Mouse (Mus musculus) embryonic facial prominence, embryonic 11.5 days (tissue): Measurements from ENCODE around the gene Ppil3. TPM values are rescaled to one million over a fixed set of nuclear protein-coding genes. Genes with fewer than 3 reads are reported as not detected.

Source experiments
- ATAC-seq: fragments of 200-750 bp; cut with Nextera tagmentation; replicated peaks from 2 replicates; pipeline ENCODE4 v1.8.0; 2017; ENCODE audit warnings: low read depth; ENCODE audit not compliant: insufficient number of reproducible peaks, low FRiP score, low TSS enrichment
- DNase-seq: peaks from one replicate; pipeline ENCODE4 v3.0.0-alpha.2; 2015; ENCODE audit warnings: low spot score
- H3K27ac ChIP-seq: fragments of 300-500 bp; sonication (generic); replicated peaks from 2 replicates; pipeline ENCODE4 v1.5.1; 2014; ENCODE audit warnings: mild to moderate bottlenecking, low read depth, low read length, control low read depth
- H3K27me3 ChIP-seq: fragments of 300-500 bp; sonication (generic); 2 replicates; pipeline ENCODE4 v1.6.1; 2014; ENCODE audit warnings: mild to moderate bottlenecking, low read length, moderate library complexity, mixed read lengths; ENCODE audit not compliant: control insufficient read depth, insufficient read depth
- H3K36me3 ChIP-seq: fragments of 300-500 bp; sonication (generic); replicated peaks from 2 replicates; pipeline ENCODE4 v1.6.1; 2014; ENCODE audit warnings: low read depth, mild to moderate bottlenecking, low read length, moderate library complexity, mixed read lengths; ENCODE audit not compliant: control insufficient read depth, insufficient read depth
- H3K4me1 ChIP-seq: fragments of 300-500 bp; sonication (generic); 2 replicates; pipeline ENCODE4 v1.6.1; 2014; ENCODE audit warnings: low read length, mixed read lengths; ENCODE audit not compliant: control insufficient read depth, insufficient read depth
- H3K4me2 ChIP-seq: fragments of 300-500 bp; sonication (generic); 2 replicates; pipeline ENCODE4 v1.6.1; 2014; ENCODE audit warnings: low read depth, mild to moderate bottlenecking, control low read depth, low read length, moderate library complexity
- H3K4me3 ChIP-seq: fragments of 300-500 bp; sonication (generic); 2 replicates; pipeline ENCODE4 v1.5.1; 2014; ENCODE audit warnings: low read depth, low read length, control low read depth
- H3K9ac ChIP-seq: fragments of 300-500 bp; sonication (generic); replicated peaks from 2 replicates; pipeline ENCODE4 v1.6.1; 2014; ENCODE audit warnings: mild to moderate bottlenecking, control low read depth, low read length
- H3K9me3 ChIP-seq: fragments of 300-500 bp; sonication (generic); replicated peaks from 2 replicates; pipeline ENCODE4 v1.6.1; 2016; ENCODE audit warnings: mild to moderate bottlenecking, low read length, inconsistent platforms, mixed read lengths; ENCODE audit not compliant: control insufficient read depth
- WGBS: fragments of 180-500 bp; shearing (Covaris S2); extraction: QIAGEN DNeasy Blood & Tissue Kit; methylation state at CpG from one replicate; pipeline ENCODE4 v1.1.7; 2014; 5-methylcytosine and 5-hydroxymethylcytosine counted together
- polyA plus RNA-seq: library from polyadenylated mRNA; unstranded; fragments of >200 nt; fragmentation: Nextera tagmentation; extraction: Ambion mirVana; gene quantifications from 2 replicates; pipeline ENCODE4 v1.2.1, GENCODE M21; 2014

Ppil3 gene
- 60.8 and 66.6 TPM in 2 replicates for polyA plus RNA-seq

DNA sequence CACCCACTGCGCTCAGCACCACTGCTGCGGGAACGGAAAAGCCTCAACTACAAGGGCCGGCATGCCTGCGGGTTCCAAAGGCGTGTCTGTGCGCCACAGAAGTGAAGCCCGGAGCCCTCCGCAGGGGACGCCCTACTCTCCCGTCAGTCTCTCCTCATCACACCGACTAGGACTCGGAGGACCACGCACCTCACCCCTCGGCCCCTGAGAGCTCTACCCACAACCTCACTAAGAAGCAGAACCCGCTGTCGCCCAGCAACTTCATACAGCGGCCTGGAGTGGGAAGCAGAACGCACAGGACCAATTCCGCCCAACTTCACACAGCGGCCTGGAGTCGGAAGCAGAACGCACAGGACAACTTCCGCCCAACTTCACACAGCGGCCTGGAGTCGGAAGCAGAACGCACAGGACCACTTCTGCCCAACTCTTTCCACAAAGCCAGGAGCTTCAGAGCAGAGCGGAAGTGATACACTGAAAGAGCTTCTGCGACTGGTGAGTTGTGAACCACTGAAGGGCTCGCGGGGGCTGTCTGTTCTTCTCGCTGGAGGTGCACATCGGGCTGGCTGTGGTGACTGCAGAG is at the start of gene Ppil3, which contains the start of gene Nif3l1:
TSS of gene Ppil3 (minus strand) at position 344 of the 580 bp plus-strand sequence.
TSS of gene Nif3l1 (plus strand) at position 9 of the 580 bp plus-strand sequence.
- Histone ChIP-seq H3K36me3 (no peaks in the 10 kb centered on the region; the same call in none of the 2 replicates), H3K4me1 (no peaks in the 10 kb centered on the region), H3K9ac (peak within 1 kb of the TSS; percentile 87), H3K27me3 (no peaks in the 10 kb centered on the region), H3K4me2 (peak within 1 kb of the TSS; percentile 66), H3K9me3 (no peaks in the 10 kb centered on the region), H3K4me3 (peak within 1 kb of the TSS; percentile 62), H3K27ac (peak within 1 kb of the TSS; percentile 84)
- peak; percentile 91 for DNase-seq
- WGBS: under 1% methylated on average over 33 of the region's 33 CpGs
- ATAC-seq: peak; percentile 92

DNA sequence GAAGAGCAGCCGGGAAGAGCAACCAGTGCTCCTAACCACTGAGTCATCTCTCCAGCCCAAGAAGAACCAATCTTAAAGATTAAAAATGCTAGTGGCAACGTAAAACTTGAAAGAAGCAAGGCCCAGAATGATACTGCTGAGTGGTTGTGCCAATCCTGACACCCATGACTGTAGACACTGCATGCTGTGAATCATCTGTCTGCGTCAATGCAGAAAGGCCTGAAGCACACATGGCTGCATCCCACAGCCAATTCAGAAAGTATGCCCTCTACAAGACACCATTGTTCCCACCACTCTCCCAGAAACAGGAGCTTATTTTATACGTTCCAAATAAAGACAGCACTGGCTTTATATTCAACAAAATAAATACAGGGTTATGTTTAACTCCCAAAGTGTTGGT is 37.4 kb upstream of the Ppil3 start:
- Histone ChIP-seq H3K27me3 (no peaks in the 10 kb centered on the region), H3K9me3 (no peaks in the 10 kb centered on the region), H3K4me3 (no peak overlapping the region), H3K4me1 (no peaks in the 10 kb centered on the region), H3K4me2 (no peak overlapping the region), H3K9ac (no peak overlapping the region), H3K27ac (no peak overlapping the region), H3K36me3 (peaks cover 4% of the 10 kb centered on the region)
- ATAC-seq: no peak
- 83% methylated on average over 4 of the region's 4 CpGs for WGBS
- DNase-seq: no peak

DNA sequence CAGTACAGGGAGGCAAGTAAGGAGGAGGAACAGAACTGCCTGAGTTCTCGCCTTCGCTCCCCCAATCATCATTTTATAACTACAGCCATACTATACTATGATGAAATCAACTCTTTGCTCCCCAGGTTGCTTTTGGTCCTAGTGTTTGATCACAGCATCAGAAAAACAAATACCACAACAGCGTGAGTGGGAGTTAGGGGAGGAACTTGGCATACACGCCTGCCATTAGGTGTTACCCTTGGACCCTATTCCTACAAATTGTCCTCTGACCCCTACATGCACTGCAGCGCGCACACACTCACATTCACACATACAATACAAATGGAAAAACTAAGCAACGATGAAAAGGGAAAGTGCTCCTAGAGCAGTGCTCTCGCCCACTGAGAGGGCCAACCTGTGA is 30.4 kb upstream of the Ppil3 start:
- Histone ChIP-seq H3K4me2 (no peak overlapping the region), H3K9me3 (no peaks in the 10 kb centered on the region), H3K4me3 (no peak overlapping the region), H3K27ac (no peak overlapping the region), H3K9ac (no peak overlapping the region), H3K4me1 (no peaks in the 10 kb centered on the region), H3K27me3 (no peaks in the 10 kb centered on the region), H3K36me3 (peaks cover 7% of the 10 kb centered on the region)
- 95% methylated on average over 8 of the region's 8 CpGs for WGBS
- ATAC-seq (no peak), DNase-seq (no peak)

DNA sequence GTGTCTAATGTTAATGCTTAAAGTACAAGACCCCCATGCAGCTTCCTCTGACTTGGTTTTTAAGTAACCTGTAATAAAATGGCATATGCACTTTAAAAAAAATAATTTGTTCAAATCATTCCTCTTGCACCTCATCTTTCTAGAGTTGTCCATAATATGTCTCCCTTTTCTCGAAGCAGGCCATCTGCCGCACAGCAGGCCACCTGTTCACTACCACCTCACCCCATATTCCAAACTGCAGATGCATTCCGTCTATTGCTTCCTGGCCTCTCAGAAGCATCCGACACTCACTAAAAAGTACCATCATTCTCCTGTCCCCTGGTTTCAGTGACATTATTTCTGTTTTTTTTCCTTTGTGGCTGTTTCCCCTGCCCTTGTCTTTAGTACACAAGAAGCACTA is 20.3 kb upstream of the Ppil3 start:
- no peaks in the 10 kb centered on the region for H3K9me3 ChIP-seq
- no peak overlapping the region for H3K27ac ChIP-seq
- no peak for DNase-seq
- no peak overlapping the region for H3K4me3 ChIP-seq
- no peaks in the 10 kb centered on the region for H3K4me1 ChIP-seq
- H3K27me3 ChIP-seq: no peaks in the 10 kb centered on the region
- WGBS: 92% methylated on average over 4 of the region's 4 CpGs
- H3K9ac ChIP-seq: no peak overlapping the region
- no peak overlapping the region for H3K4me2 ChIP-seq
- no peak for ATAC-seq
- H3K36me3 ChIP-seq: peaks cover 14% of the 10 kb centered on the region; the same call in 1 of the 2 replicates

DNA sequence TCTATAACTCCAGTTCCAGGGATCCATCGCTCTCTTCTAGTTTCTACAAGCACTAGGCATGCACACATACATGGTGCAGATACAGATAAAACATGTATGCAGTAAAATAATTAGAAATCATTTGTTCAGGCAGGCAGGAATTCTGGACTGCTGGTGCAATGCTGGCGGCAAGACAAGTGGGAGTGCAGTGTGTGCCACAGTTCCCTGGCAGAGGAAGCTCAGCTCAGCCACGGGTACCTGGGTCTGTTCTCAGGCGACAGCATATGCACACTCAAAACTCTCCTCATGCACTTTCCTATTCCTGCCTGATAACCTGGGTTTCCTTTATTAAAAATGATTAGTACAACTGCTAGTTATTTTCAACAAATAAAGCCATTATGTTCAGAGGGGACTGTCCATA is 19.8 kb upstream of the Ppil3 start:
- ATAC-seq (no peak), DNase-seq (no peak)
- Histone ChIP-seq H3K4me1 (no peaks in the 10 kb centered on the region), H3K27me3 (no peaks in the 10 kb centered on the region), H3K27ac (no peak overlapping the region), H3K9me3 (no peaks in the 10 kb centered on the region), H3K4me2 (no peak overlapping the region), H3K36me3 (peaks cover 14% of the 10 kb centered on the region; the same call in 1 of the 2 replicates), H3K9ac (no peak overlapping the region), H3K4me3 (no peak overlapping the region)
- 94% methylated on average over 4 of the region's 4 CpGs for WGBS

DNA sequence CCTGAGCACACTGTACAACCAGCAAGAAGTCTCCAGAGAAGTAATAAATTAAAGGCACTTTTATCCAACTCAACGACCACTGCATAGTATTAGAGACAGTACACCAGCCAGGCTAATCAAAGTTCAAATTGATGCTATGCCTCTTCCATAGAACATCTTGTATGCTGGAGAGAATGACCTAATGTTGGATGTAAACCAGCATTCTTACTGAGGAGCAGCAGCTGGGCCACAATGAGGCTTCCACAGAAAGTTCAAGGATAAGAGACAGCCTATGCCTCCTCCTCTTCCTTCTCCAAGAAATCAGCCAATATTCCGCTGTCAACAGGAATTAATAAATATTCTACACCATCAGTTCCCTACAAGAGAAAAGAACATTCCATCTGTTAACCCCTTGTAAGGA is 18.6 kb upstream of the Ppil3 start:
- Histone ChIP-seq H3K9ac (no peak overlapping the region), H3K4me1 (no peaks in the 10 kb centered on the region), H3K36me3 (peaks cover 6% of the 10 kb centered on the region), H3K27ac (no peak overlapping the region), H3K27me3 (no peaks in the 10 kb centered on the region), H3K9me3 (no peaks in the 10 kb centered on the region), H3K4me2 (no peak overlapping the region), H3K4me3 (no peak overlapping the region)
- DNase-seq (no peak), ATAC-seq (no peak)
- 95% methylated on average over 2 of the region's 2 CpGs for WGBS

DNA sequence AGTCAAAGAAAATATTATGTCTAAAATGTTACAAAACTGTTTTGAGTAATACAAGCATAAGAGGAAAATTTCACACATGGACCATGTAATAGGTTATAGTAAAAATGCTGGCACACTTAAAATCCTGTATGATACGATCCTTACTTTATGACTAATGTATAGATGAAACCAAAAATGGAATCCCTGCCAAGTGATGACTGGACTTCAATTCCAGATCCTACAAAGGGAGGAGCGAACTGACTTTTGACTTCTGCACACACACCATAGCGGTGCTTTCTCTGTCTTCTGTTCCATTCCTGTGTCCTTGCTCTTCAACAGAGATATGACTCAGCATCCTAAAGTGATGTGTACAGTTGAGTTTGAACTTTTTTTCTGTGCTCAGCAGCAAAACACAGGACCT is 15.3 kb upstream of the Ppil3 start:
- no peak overlapping the region for H3K4me3 ChIP-seq
- DNase-seq (no peak), ATAC-seq (no peak)
- 95% methylated on average over 3 of the region's 3 CpGs for WGBS
- no peak overlapping the region for H3K4me2 ChIP-seq
- no peak overlapping the region for H3K9ac ChIP-seq
- no peaks in the 10 kb centered on the region for H3K27me3 ChIP-seq
- H3K27ac ChIP-seq: no peak overlapping the region
- H3K4me1 ChIP-seq: no peaks in the 10 kb centered on the region
- H3K36me3 ChIP-seq: peaks cover 12% of the 10 kb centered on the region
- no peaks in the 10 kb centered on the region for H3K9me3 ChIP-seq

DNA sequence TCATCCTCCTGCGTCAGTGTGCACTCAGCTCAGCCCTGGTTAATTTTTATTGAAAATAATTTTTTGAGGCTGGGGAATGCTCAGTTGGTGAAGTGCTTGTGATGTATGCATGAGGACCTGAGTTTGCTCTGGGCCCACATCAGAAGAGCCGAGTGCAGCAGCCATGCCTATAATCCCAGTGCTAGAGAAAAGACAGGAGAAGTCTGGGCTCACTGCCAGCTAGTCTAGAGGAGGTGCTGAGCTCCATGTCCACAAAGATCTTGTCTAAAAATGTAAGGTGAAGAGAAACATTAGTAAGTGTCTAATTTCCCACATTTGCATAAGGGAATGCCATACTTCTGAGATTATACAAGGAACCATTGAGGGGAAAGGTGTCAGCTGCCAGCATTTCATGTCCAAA is 13.6 kb upstream of the Ppil3 start:
- Histone ChIP-seq H3K9ac (no peak overlapping the region), H3K4me3 (no peak overlapping the region), H3K9me3 (no peaks in the 10 kb centered on the region), H3K4me2 (no peak overlapping the region), H3K27me3 (no peaks in the 10 kb centered on the region), H3K27ac (no peak overlapping the region), H3K4me1 (no peaks in the 10 kb centered on the region), H3K36me3 (peaks cover 14% of the 10 kb centered on the region)
- 93% methylated on average over 2 of the region's 2 CpGs for WGBS
- DNase-seq: no peak
- ATAC-seq: no peak
